Mouse (Mus musculus): Measurements from ENCODE around the gene Smyd3.

The Smyd3 gene

GRCm38 (mm10) chr1:179517713-179518465, at the start of gene Smyd3:
Gene Smyd3, minus strand, starts transcription at chr1:179518041.
- DNase-seq (ENCODE audit: low read depth), result peak; percentile 91

- no peak for DNase-seq (ENCODE audit: low read depth)
Measured at GRCm38 (mm10) chr1:179567558-179567957, 49.7 kb upstream of the Smyd3 start.

DNA sequence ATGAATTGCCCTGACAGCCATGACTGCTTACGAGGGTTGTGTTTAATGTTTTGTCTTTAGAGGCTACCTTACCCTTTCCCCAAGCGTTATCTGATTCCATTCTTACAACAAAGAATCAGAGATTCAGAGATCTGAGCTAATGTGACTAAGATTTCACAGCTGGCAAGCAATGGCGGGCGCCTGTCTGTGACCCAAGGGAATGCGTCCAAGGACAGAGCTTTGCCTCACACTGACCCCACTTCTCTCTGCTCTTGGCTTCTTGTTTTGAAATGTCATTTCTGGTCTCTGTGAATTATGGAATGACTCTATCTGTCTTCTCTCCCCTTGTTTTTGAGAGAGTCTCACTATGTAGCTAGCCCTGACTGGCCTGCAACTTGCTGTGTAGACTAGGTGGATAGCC, 46.1 kb upstream of the Smyd3 start:
- no peak for DNase-seq (ENCODE audit: low read depth)

DNA sequence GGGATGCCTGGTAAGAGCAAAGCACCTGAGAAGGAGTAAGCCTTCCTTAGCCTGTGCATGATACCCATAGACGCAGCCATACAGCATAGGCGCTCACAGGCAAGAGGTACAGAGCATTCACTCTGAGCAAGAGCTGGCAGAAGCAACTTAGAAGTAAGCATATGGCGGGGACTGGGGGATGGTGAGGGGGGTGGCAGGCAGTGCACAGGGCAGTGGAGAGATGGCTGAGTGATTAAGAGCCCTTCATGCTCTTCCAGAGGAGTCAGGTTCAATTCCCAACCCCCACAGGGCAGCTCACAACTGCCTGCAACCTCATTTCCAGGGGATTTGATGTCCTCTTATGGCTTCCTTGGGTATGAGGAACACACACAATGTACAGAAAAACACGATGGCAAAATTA, 45.4 kb upstream of the Smyd3 start:
- DNase-seq (ENCODE audit: low read depth), result no peak

GRCm38 (mm10) chr1:179560845-179561430, 43.1 kb upstream of the Smyd3 start:
- DNase-seq (ENCODE audit: low read depth), result peak; percentile 67

- DNase-seq (ENCODE audit: low read depth), result peak; percentile 42
Measured at GRCm38 (mm10) chr1:179559446-179560194, 41.8 kb upstream of the Smyd3 start.

- no peak for DNase-seq (ENCODE audit: low read depth)
Measured at GRCm38 (mm10) chr1:179556921-179557320, 39.1 kb upstream of the Smyd3 start.

DNA sequence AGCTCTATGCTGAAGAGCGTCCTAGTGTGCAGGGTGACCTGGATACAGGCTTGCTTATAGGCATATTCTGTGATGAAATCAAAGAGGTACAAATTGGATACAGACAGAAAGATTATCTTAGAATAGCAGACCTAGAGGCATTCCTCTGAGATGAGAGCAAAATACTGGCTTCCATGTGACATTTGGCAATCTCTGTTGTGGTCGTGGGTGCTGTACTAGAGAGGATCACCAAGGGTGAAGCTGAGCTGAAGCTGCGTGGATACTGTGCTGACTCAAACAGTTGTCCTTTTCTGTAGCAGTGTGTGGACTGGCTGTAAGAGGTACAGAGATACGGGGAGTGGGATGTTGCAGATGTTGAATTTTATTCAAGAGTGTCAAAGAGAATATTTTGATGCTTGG, 36.1 kb upstream of the Smyd3 start:
- DNase-seq (ENCODE audit: low read depth), result peak; percentile 31

GRCm38 (mm10) chr1:179553197-179553948, 35.5 kb upstream of the Smyd3 start:
- DNase-seq (ENCODE audit: low read depth), result no peak

DNA sequence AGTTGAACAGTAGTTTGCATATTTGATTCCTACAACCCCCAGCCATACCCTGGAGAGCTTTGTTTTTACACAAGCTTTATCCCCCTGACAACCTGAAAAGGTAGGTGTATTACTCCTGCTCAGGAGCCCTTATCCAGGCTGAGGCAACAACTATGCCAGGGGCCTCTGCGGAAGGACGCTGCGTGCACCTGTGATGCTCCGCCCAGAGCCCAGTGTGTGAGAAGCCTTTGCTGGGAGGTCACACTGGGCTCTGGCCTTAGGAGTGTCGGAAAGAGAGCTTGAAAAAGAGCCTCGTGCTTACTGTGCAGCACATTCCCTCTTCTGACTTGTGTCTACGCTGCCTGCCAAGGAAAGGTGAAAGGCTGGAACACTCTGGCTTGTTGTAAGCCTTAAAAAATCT, 34.9 kb upstream of the Smyd3 start:
- no peak for DNase-seq (ENCODE audit: low read depth)

GRCm38 (mm10) chr1:179551921-179552320, 34.1 kb upstream of the Smyd3 start:
- DNase-seq (ENCODE audit: low read depth), result no peak

DNA sequence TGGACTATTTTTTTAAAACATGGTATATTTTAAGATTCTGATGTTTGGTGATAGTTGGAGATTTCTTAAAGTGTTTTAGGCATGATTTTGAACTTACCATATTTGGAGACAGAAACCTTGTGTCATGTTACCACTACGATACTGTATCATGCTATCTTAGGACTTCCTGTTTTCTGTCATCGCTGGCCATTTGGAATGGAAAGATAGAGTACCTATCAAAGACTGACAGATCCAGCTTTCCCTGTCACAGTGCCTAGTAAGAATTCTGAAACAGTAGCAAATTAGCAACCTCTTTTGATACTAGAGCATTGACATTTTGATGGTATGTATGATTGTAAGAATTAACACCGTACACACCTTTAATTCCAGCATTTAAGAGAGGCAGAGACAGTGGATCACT, 33.5 kb upstream of the Smyd3 start:
- peak; percentile 79 for DNase-seq (ENCODE audit: low read depth)

DNA sequence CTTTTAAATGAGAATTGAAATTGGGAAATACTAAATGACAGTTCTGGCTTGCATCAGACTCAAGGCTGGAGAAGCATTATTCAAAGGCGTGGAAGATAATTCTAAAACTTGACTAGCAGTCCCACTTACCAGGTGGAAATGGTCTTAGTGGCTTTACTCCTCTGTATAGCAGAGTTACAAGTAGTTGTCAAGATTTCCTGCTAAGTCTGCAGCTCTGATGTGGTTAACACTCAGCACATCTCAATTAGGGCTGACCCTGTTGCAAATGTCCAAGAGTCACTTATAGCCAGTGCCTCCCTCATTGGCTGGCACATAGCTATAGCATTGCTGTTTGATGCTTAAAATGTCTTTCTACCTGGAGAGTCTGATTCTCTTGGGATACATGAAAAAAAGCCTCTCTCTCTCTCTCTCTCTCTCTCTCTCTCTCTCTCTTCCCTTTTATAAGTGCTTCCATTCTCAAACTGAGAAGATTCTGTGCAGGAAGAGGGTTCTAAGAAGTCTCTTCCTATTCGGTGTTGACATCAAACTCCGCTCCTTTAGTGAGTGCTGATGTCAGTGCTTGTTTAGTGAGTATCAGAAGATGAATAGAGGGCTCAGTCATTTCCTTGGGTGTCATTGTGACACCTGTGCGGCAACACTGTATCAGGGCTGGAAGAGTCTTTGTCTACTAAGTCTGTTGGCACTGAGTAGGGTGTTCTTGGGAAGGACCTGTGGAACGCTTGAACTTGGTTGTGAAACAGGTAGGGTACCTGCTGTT, 31.3 kb upstream of the Smyd3 start:
- DNase-seq (ENCODE audit: low read depth), result no peak

GRCm38 (mm10) chr1:179548220-179548619, 30.4 kb upstream of the Smyd3 start:
- no peak for DNase-seq (ENCODE audit: low read depth)

- peak; percentile 21 for DNase-seq (ENCODE audit: low read depth)
Measured at GRCm38 (mm10) chr1:179547176-179547575, 29.3 kb upstream of the Smyd3 start.

DNA sequence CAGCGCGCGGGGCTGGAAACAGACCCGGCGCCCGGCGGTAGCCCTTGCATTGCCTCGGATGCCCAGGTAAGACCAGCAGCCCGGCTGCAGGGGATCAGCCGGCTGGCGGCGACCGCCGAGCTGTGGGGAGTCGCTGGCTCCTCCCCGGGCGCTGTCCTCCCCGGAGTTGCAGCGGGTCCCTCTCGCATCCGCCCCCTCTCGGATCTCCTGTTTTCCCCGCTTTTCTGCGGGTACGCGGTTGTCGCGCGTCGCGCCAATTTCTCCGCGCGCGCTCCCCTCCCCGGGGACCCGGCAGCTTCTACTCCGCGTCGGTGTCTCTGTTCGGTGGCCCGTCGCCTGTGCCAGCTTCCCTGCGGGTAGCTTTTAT, 28.7 kb upstream of the Smyd3 start:
- no peak for DNase-seq (ENCODE audit: low read depth)

- peak; percentile 99 for DNase-seq (ENCODE audit: low read depth)
Measured at GRCm38 (mm10) chr1:179545768-179546550, 28.1 kb upstream of the Smyd3 start, which contains the start of the genes Tfb2m and Cnst. Gene Tfb2m, minus strand, starts transcription at chr1:179546267. Gene Cnst, plus strand, starts transcription at chr1:179546370.

- peak; percentile 57 for DNase-seq (ENCODE audit: low read depth)
Measured at GRCm38 (mm10) chr1:179541502-179541901, 23.7 kb upstream of the Smyd3 start.

GRCm38 (mm10) chr1:179539887-179540286, 22.0 kb upstream of the Smyd3 start:
- DNase-seq (ENCODE audit: low read depth), result no peak

DNA sequence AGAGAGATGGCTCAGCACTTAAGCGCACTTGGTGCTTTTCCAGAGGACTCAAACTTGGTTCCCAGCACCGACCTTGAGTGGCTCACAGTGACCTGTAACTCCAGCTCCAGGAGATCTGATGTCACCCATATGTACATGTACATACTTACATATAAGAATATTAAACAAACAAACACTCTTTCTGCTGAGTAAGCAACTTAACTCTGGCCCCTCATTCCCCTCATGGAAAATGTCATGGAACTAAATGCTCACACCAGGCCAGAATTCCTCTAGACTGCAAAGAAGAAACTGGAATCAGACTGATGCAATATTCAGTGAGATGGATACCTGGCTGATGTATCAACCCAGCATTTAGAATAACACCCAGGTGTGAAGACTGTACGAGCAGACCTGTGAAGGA, 21.2 kb upstream of the Smyd3 start:
- no peak for DNase-seq (ENCODE audit: low read depth)

DNA sequence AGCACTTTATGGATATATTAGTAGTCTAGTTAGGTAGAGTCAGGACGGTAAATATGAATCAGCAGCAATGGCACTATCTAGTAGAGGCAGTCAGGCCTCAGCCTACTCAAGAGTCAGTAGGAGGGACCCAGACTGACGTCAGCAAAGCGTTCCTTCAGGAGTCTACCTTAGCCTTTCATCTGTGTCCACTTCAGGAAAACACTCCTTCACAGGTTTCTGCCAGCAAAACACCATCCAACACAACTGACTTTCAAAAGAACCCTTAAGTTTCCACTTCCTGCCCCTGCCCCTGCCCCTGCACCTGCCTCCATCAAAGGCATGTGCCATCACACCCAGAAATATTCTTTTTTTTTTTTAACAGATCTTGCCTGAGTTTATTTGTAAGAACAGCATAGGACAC, 2.1 kb upstream of the Smyd3 start:
- DNase-seq (ENCODE audit: low read depth), result no peak
